Mouse (Mus musculus) heart, embryonic 13.5 days (tissue): ENCODE data around the gene Ifit3b. TPM values are rescaled to one million over a fixed set of nuclear protein-coding genes. Genes with fewer than 3 reads are reported as not detected.
A peak's percentile ranks its signal among the peaks of the same experiment; 100 is the strongest.
"Not testable (repeated sequence)": the region's sequence is repeated elsewhere in the genome, so short reads cannot be mapped to it uniquely, and the experiment has no call there.

ENCODE experiments used
- ATAC-seq: fragments of 200-750 bp; cut with Nextera tagmentation; 2 replicates; pipeline ENCODE4 v1.8.0; 2017; ENCODE audit warnings: moderate TSS enrichment; ENCODE audit not compliant: insufficient number of reproducible peaks, low FRiP score, low TSS enrichment; ENCODE audit errors: extremely low read depth
- H3K27ac ChIP-seq: fragments of 300-500 bp; sonication (generic); replicated peaks from 2 replicates; pipeline ENCODE4 v1.5.1; 2015; ENCODE audit warnings: moderate library complexity, mild to moderate bottlenecking, inconsistent platforms
- H3K27me3 ChIP-seq: fragments of 300-500 bp; sonication (generic); replicated peaks from 2 replicates; pipeline ENCODE4 v1.6.1; 2015; ENCODE audit warnings: mild to moderate bottlenecking, inconsistent platforms
- H3K36me3 ChIP-seq: fragments of 300-500 bp; sonication (generic); 2 replicates; pipeline ENCODE4 v1.6.1; 2015; ENCODE audit warnings: mild to moderate bottlenecking, inconsistent platforms
- H3K4me1 ChIP-seq: fragments of 300-500 bp; sonication (generic); 2 replicates; pipeline ENCODE4 v1.6.1; 2015; ENCODE audit warnings: inconsistent platforms
- H3K4me2 ChIP-seq: fragments of 300-500 bp; sonication (generic); 2 replicates; pipeline ENCODE4 v1.6.1; 2015; ENCODE audit warnings: inconsistent platforms, mild to moderate bottlenecking, moderate library complexity
- H3K4me3 ChIP-seq: fragments of 300-500 bp; sonication (generic); 2 replicates; pipeline ENCODE4 v1.5.1; 2015; ENCODE audit warnings: moderate library complexity, mild to moderate bottlenecking, inconsistent platforms
- H3K9ac ChIP-seq: fragments of 300-500 bp; sonication (generic); 2 replicates; pipeline ENCODE4 v1.6.1; 2015; ENCODE audit warnings: inconsistent platforms, mild to moderate bottlenecking, moderate library complexity
- H3K9me3 ChIP-seq: fragments of 300-500 bp; sonication (generic); 2 replicates; pipeline ENCODE4 v1.6.1; 2016; ENCODE audit warnings: inconsistent platforms
- WGBS: fragments of 180-500 bp; shearing (Covaris S2); methylation state at CpG from one replicate; pipeline ENCODE4 v1.1.7; 2015; ENCODE audit warnings: mixed read lengths; 5-methylcytosine and 5-hydroxymethylcytosine counted together
- polyA plus RNA-seq: library from polyadenylated mRNA; unstranded; fragments of >200 nt; fragmentation: Nextera tagmentation; extraction: Ambion mirVana; gene quantifications from 2 replicates; pipeline ENCODE4 v1.2.1, GENCODE M21; 2015

Ifit3b gene
- polyA plus RNA-seq, 1 experiment from 2014 or later, result 0.37 TPM

DNA sequence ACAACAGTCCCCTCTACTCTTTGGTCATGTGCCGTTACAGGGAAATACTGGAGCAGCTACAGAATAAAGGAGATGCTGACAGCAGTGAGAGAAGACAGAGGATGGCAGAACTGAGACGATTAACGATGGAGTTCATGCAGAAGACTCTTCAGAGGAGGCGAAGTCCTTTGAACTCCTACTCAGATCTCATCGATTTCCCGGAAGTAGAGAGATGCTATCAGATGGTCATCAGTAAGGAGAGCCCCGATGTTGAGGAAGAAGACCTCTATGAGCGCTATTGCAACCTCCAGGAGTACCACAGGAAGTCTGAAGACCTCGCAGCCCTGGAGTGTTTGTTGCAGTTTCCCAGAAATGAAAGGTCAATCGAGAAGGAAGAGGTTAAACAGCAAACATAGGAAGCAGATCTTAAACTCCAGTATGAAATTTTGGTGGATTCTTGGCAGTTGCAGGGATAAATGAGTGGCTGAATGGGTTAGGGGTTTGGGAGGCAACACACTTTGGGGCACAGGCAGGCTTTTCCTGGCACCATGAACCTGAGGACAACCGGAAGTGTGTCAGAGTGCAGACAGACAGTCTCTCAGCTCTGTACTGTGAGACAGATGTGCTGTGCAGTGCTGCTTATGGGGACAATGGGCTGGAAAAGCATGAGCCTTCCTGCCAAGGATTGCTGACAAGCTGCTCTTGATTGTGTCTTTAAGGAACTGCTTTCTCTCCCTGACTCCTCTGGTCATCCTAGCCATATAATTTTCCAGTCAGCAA lies 4.7 kb downstream of the Ifit3b start:
- not testable (repeated sequence) for H3K4me2 ChIP-seq, H3K27me3 ChIP-seq, ATAC-seq, H3K9me3 ChIP-seq, H3K4me1 ChIP-seq, H3K36me3 ChIP-seq, H3K9ac ChIP-seq, H3K4me3 ChIP-seq, H3K27ac ChIP-seq
- WGBS, result 85% methylated on average over 5 of the region's 11 CpGs

DNA sequence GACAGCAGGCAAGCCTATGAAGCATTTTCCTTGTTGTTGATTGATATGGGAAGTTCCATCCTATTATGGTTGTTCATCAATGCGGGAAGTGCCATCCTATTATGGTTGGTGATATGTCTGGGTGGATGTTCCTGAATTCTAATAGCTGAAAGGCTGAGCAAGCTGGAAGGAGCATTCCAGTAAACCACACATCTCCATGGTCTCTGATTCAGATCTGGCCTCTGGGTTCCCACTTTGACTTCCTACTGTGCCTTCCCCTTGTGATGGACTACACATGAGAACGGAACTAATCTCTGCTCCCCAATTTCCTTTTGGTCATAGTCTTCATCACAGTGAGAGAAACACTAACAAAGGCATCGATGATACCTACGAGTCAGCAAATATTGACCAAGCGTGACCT lies 13.1 kb downstream of the Ifit3b start:
- H3K4me3 ChIP-seq, result no peak overlapping the region
- no peak overlapping the region for H3K9ac ChIP-seq
- no peaks in the 10 kb centered on the region for H3K4me1 ChIP-seq
- no peak overlapping the region for H3K4me2 ChIP-seq
- no peaks in the 10 kb centered on the region for H3K9me3 ChIP-seq
- ATAC-seq, result no peak
- no peak overlapping the region for H3K27ac ChIP-seq
- H3K27me3 ChIP-seq, result no peaks in the 10 kb centered on the region
- H3K36me3 ChIP-seq, result no peaks in the 10 kb centered on the region
- 87% methylated on average over 5 of the region's 5 CpGs for WGBS

DNA sequence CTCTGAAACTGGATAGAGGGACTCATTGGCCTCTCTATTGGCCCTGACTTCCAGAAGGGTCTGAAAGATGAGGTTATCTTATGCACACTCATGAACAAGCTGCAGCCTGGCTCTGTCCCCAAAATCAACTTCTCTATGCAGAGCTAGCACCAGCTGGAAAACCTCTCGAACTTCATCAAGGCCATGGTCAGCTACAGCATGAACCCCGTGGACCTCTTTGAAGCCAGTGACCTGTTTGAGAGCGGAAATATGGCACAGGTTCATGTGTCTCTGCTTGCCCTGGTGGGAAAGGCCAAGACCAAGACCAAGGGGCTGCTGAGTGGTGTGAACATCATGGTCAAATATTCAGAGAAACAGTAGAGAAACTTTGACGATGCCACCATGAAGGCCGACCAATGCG lies 16.0 kb downstream of the Ifit3b start:
- no peak overlapping the region for H3K27ac ChIP-seq
- WGBS, result 84% methylated on average over 6 of the region's 6 CpGs

DNA sequence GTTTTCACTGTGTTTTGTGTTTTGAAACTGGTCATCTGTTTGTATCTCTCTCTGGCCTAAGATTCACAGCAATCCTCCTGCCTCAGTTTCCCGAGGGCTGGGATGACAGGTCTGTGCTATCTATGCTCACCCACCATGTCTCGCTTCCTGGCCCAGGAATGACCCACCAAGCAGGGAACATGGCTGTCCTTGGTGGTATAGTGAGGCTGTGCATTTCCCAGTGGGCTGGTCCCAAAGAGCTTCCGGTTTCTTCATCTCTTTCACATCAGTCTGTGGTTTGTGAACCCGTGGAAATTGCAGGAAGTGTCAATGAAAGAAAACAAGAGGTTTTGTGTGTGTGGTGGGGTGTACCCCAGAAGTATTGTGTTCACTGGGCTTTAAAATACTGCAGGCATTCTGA lies 16.9 kb downstream of the Ifit3b start:
- H3K4me2 ChIP-seq, result no peak overlapping the region
- ATAC-seq, result no peak
- H3K9me3 ChIP-seq, result no peaks in the 10 kb centered on the region
- H3K27ac ChIP-seq, result no peak overlapping the region
- H3K9ac ChIP-seq, result no peak overlapping the region
- H3K4me3 ChIP-seq, result no peak overlapping the region
- H3K4me1 ChIP-seq, result no peaks in the 10 kb centered on the region
- 68% methylated on average over 4 of the region's 4 CpGs for WGBS
- no peaks in the 10 kb centered on the region for H3K36me3 ChIP-seq
- no peaks in the 10 kb centered on the region for H3K27me3 ChIP-seq

More for the DNA sequence above, 16.0 kb downstream of the Ifit3b start:
- Histone ChIP-seq H3K36me3 (no peaks in the 10 kb centered on the region), H3K9ac (no peak overlapping the region), H3K4me3 (no peak overlapping the region), H3K27me3 (no peaks in the 10 kb centered on the region), H3K4me1 (no peaks in the 10 kb centered on the region), H3K9me3 (no peaks in the 10 kb centered on the region), H3K4me2 (no peak overlapping the region)
- ATAC-seq, result no peak

DNA sequence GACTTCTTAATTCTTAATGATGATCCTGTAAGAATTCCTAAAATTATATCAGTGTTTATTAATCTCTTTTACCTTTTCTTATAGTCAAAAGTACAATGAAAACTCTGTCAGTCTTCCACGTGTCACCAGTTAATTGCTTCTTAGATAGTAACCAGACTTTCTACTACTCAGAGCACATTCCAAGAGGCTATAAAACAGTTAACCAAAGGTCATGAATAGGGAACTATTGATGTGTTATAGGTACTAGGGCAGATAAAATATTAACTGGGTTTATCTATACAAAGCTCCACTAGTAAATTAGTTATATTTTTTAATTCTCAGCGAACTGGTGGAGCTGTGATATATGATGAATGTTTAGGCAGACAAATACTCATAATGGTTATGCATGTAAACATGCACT lies 19.7 kb downstream of the Ifit3b start:
- WGBS, result 61% methylated on average over 2 of the region's 2 CpGs
- Histone ChIP-seq H3K4me1 (no peaks in the 10 kb centered on the region), H3K27me3 (no peaks in the 10 kb centered on the region), H3K27ac (no peak overlapping the region), H3K9ac (no peak overlapping the region), H3K4me2 (no peak overlapping the region), H3K36me3 (no peaks in the 10 kb centered on the region), H3K9me3 (no peaks in the 10 kb centered on the region), H3K4me3 (no peak overlapping the region)
- no peak for ATAC-seq

DNA sequence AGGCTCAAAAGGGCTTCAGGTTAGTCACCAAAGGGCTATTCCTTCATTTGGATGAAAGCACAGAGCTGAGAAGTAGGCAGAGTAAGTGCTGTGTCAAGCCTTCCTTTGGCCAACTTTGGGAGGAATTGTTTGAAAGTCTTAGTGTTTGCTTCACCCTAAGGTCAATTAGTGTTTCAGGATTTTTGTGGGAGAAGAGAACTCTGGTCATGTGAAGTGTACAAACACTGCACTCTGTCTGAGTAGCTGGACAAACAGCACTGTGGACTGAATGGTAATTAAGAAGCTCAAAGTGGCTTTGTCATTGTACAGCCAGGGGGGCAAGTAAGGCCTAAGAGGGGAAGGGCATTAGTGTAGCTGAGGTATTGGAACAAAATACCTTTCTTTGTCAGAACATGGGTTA lies 23.7 kb downstream of the Ifit3b start:
- Histone ChIP-seq H3K9me3 (no peaks in the 10 kb centered on the region), H3K4me3 (no peak overlapping the region), H3K9ac (no peak overlapping the region), H3K27me3 (no peaks in the 10 kb centered on the region), H3K4me2 (no peak overlapping the region), H3K27ac (no peak overlapping the region), H3K36me3 (no peaks in the 10 kb centered on the region), H3K4me1 (no peaks in the 10 kb centered on the region)
- ATAC-seq, result no peak

DNA sequence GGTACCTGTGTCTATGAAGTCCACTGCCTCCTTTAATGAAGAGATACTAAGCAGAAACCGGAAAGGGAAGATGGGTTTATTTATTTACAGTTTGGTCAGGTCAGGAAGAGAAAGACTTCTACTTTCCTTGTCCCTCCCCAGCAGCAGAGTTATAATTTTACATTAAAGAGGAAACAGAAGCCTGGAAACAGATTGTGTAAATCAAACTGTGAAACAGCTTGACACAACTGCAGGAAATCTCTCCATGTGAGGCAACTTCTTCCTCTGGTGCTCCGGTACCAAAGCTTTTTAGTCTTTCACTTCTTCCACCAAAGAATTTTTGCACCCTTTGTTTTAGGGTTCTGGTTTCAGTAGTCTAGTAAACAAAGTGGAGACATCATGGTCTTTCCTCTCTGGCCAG lies 25.7 kb downstream of the Ifit3b start:
- 53% methylated on average over 2 of the region's 2 CpGs for WGBS
- no peak for ATAC-seq
- H3K27ac ChIP-seq, result no peak overlapping the region
- no peaks in the 10 kb centered on the region for H3K9me3 ChIP-seq
- H3K4me1 ChIP-seq, result no peaks in the 10 kb centered on the region
- H3K36me3 ChIP-seq, result no peaks in the 10 kb centered on the region
- H3K4me2 ChIP-seq, result no peak overlapping the region
- no peak overlapping the region for H3K4me3 ChIP-seq
- H3K27me3 ChIP-seq, result peaks cover 7% of the 10 kb centered on the region; the same call in 1 of the 2 replicates
- no peak overlapping the region for H3K9ac ChIP-seq

DNA sequence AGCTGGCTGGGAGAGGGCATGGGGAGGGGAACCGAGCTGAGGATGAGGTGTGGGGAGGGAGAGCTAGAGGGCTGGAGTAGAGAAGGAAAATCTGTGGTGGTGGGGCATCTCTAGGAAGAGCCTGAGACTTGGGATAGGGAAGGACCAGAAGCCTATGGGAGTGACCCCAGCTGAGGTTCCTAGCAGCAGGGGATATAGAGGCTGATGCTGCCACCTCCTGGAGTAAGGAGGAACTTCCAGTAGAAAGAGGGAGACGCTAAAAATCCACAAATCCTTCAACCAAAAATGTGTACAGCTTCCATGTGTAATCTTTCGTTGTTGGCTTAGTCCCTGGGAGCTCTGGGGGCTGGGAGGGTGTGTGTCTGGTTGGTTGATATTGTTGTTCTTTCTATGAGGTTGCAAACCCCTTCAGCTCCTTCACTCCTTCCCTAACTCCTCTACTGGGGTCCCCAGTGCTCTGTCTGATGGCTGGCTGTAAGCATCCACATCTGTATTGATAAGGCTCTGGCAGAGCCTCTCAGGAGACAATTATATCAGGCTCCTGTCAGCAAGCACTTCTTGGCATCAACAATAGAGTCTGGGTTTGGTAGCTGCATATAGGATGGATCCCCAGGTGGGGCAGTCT lies 29.3 kb downstream of the Ifit3b start:
- no peak overlapping the region for H3K4me2 ChIP-seq
- WGBS, result 7% methylated on average over 3 of the region's 3 CpGs
- H3K9ac ChIP-seq, result no peak overlapping the region
- no peak overlapping the region for H3K4me3 ChIP-seq
- peaks cover 9% of the 10 kb centered on the region for H3K4me1 ChIP-seq
- H3K27ac ChIP-seq, result no peak overlapping the region
- no peak for ATAC-seq
- H3K27me3 ChIP-seq, result peaks cover 17% of the 10 kb centered on the region
- H3K36me3 ChIP-seq, result no peaks in the 10 kb centered on the region
- H3K9me3 ChIP-seq, result no peaks in the 10 kb centered on the region

DNA sequence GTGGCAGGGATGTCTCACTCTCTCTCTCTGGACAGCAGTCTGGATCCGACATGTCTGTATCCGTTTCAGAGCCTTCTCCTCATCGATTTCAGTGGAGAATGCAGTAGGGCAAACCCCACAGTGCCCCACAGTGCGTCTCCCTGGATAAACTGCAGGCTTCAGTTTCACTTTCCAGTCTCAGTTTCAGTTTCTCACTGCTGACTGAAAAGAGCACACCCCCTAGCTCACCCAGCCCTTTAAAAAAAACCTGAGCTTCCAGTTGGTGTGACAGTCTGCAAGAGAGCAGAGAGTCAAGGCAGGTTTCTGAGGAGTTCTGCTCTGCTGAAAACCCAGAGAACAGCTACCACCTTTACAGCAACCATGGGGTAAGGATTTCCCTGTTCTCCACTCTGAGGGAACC lies 32.9 kb downstream of the Ifit3b start, which contains the start of the genes Ifit1bl2 and Ifit1:
Gene Ifit1bl2 (minus strand): TSS at position 121 of the 400 bp plus-strand sequence.
Gene Ifit1 (plus strand): TSS at position 249 of the 400 bp plus-strand sequence.
- ATAC-seq, result no peak
- WGBS, result 27% methylated on average over 4 of the region's 4 CpGs
- Histone ChIP-seq H3K9ac (peak within 1 kb of the TSS; percentile 8), H3K4me2 (peak within 1 kb of the TSS; percentile 46), H3K36me3 (no peaks in the 10 kb centered on the region), H3K27me3 (peaks cover 17% of the 10 kb centered on the region), H3K9me3 (no peaks in the 10 kb centered on the region), H3K4me3 (peak within 1 kb of the TSS; percentile 10; the same call in 1 of the 2 replicates), H3K4me1 (peaks cover 17% of the 10 kb centered on the region), H3K27ac (no peak within 1 kb of the TSS)

DNA sequence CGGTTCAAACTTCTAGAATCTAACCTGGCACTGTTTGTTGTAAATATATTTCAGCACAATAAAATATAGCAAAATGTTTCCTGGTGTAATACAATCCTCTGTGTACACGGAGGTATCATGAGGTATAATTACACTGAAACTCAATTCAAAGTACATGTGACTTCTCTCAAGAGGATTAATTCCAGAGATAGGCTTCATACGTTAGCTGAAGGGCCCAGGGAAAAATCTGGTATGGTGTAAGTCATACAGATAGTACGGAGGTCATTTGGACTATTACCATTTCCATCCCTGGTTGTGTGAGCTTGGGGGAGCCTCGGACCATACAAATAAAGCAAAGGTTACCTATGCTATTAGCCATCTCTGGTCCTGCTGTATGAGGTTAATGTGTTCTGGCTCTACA lies 34.8 kb downstream of the Ifit3b start:
- H3K9me3 ChIP-seq, result no peaks in the 10 kb centered on the region
- peaks cover 16% of the 10 kb centered on the region for H3K27me3 ChIP-seq
- WGBS, result 62% methylated on average over 5 of the region's 5 CpGs
- H3K4me2 ChIP-seq, result no peak overlapping the region
- H3K36me3 ChIP-seq, result no peaks in the 10 kb centered on the region
- no peak overlapping the region for H3K9ac ChIP-seq
- no peak for ATAC-seq
- peaks cover 17% of the 10 kb centered on the region for H3K4me1 ChIP-seq
- no peak overlapping the region for H3K4me3 ChIP-seq
- no peak overlapping the region for H3K27ac ChIP-seq

DNA sequence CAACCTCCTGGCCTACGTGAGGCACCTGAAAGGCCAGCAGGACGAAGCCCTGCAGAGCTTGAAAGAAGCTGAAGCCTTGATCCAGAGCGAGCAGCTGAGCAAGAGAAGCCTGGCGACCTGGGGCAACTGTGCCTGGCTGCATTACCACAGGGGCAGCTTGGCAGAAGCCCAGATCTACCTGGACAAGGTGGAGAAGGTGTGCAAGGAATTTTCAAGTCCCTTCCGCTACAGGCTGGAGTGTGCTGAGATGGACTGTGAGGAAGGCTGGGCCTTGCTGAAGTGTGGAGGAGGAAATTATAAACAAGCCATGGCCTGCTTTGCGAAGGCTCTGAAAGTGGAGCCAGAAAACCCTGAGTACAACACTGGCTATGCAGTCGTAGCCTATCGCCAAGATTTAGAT lies 39.9 kb downstream of the Ifit3b start:
- H3K27ac ChIP-seq, H3K4me3 ChIP-seq, ATAC-seq, H3K4me1 ChIP-seq, H3K4me2 ChIP-seq, H3K36me3 ChIP-seq, H3K9ac ChIP-seq, H3K27me3 ChIP-seq, H3K9me3 ChIP-seq: not testable (repeated sequence)
- WGBS, result 81% methylated on average over 8 of the region's 8 CpGs

DNA sequence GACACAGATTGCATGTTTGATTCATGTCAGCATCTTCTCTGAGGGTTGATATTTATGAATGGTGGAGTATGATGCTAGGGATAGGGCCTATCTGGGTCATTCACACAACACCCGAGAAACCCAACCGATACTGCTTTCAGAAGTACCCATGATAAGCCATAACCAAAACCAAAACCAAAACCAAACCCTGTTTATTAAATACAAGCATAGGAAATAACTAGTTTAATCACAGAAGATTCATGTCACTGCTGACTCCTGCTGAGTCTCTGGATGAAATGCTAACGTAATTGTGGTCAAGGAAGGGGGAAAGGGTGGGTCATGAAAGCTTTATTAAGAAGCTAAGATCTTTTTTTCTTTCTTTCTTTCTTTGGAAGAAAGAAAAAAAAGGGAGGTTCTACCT lies 42.5 kb downstream of the Ifit3b start:
- no peak overlapping the region for H3K9ac ChIP-seq
- ATAC-seq, result no peak
- 89% methylated on average over 3 of the region's 3 CpGs for WGBS

More for the DNA sequence above, 42.5 kb downstream of the Ifit3b start:
- Histone ChIP-seq H3K4me3 (no peak overlapping the region), H3K27me3 (no peaks in the 10 kb centered on the region), H3K27ac (no peak overlapping the region), H3K4me1 (no peaks in the 10 kb centered on the region), H3K9me3 (no peaks in the 10 kb centered on the region), H3K36me3 (no peaks in the 10 kb centered on the region), H3K4me2 (no peak overlapping the region)
